Mouse (Mus musculus) lung, adult 2 months (tissue): ENCODE measurements around the gene Lztr1.
"Not testable (repeated sequence)": the region's sequence is repeated elsewhere in the genome, so short reads cannot be mapped to it uniquely, and the experiment has no call there.

Experiments
- CTCF ChIP-seq: fragments of 200-500 bp; IDR thresholded peaks from 2 replicates; pipeline ENCODE4 v1.5.1; 2011; ENCODE audit warnings: mild to moderate bottlenecking, low read length, control low read depth; ENCODE audit not compliant: insufficient read depth
- POLR2A ChIP-seq: fragments of 200-500 bp; IDR thresholded peaks from 2 replicates; pipeline ENCODE4 v1.6.1; 2011; ENCODE audit warnings: low read depth, mild to moderate bottlenecking, control low read depth, low read length, borderline replicate concordance; ENCODE audit errors: extremely low read depth

DNA sequence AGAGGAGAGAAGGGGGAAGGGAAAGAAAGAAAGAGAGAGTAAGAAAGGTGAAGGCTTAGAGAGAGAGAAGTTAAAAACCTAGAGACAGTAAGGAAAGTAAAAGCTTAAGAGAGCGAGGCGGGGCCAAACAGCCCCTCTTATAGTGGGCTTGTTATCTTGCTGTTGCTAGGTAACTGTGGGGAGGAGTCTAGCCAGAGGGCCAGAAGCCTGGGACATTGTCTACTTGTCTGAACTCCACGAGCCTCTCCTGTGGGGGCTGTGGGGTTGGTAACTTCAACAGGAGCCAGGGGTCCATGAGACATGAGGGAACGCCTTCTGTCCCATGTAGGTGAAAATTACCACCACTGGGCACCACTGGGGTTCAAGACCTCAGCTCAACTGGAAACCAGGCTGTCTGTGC, 46.2 kb downstream of the Lztr1 start:
- not testable (repeated sequence) for TF ChIP-seq CTCF, POLR2A
